ENCODE assay signal across 15 mouse cellular contexts in the genomic region with DNA sequence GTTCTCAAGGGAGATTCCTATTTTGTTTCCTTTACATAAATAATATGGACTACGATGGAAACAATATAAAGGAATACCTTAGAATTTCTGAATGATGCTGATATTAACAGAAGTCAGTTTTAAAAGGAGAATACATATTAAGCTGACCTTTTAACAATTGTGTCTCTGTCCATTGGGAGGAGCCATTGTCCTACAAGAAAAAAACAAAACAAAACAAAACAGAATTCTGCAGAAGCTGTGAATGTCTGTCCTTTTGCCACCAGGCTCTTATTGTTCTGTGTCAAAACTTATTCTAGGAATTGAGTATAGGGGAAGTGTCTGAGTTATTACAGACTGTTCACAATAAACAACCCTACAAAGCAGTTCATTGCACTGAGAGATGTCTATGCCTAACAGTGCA.
DNase-seq lines count a peak whose midpoint lies in the region; ATAC-seq and TF ChIP-seq lines count a peak whose summit lies in the region.
"Had no signal": no experiment of that assay in that cellular context is flagged by ENCODE, and none has a peak within 500 bp of the region (broad histone marks: within the 10 kb centered on the region; RNA-seq: fewer than 3 reads in every experiment).

No protein-coding gene starts in this region.

- 59% methylated on average over 1 of the region's 1 CpGs for WGBS in kidney, postnatal 0 days

- no peak overlapping the region for H3K4me3 ChIP-seq in kidney, postnatal 0 days (replicated peaks; ENCODE audit: low read depth, low read length)
- H3K4me3 ChIP-seq: heart, embryonic 10.5 days had no signal

- no peaks in the 10 kb centered on the region for H3K36me3 ChIP-seq in kidney, postnatal 0 days (ENCODE audit: insufficient read depth, low read length)
- H3K36me3 ChIP-seq: G1E; heart, embryonic 10.5 days had no signal

- no peaks in the 10 kb centered on the region for H3K4me1 ChIP-seq in kidney, postnatal 0 days (replicated peaks; ENCODE audit: insufficient read depth, low read length)
- H3K4me1 ChIP-seq: heart, embryonic 10.5 days had no signal

- H3K9ac ChIP-seq in kidney, postnatal 0 days (ENCODE audit: low read depth, low read length): no peak overlapping the region
- H3K9ac ChIP-seq: liver, embryonic 14.5 days had no signal

- peak; percentile 58; the same call in 1 of the 2 replicates for TF ChIP-seq CTCF in kidney, postnatal 0 days (IDR thresholded peaks at IDR 0.05; ENCODE audit: low read depth)
- no peak for TF ChIP-seq CTCF in brain, embryonic 14.5 days (IDR thresholded peaks at IDR 0.05; ENCODE audit: borderline replicate concordance, extremely low read depth, insufficient read depth, insufficient read length)

- no peaks in the 10 kb centered on the region for H3K9me3 ChIP-seq in kidney, postnatal 0 days (replicated peaks; ENCODE audit: low read length)
- H3K9me3 ChIP-seq: G1E; heart, embryonic 10.5 days had no signal

- no peak for DNase-seq in frontal cortex, postnatal 14 days (ENCODE audit: low spot score in 2 of 2)
- peak; percentile 45 for DNase-seq in kidney, postnatal 0 days (ENCODE audit: low spot score)
- no peak for DNase-seq in kidney, adult 18-20 months
- peak; percentile 19 for DNase-seq in 416B (ENCODE audit: low read depth)
- DNase-seq in brain, embryonic 14.5 days (ENCODE audit: low read depth): peak; percentile 51
- DNase-seq: cerebellum, adult 2 months; right cerebral cortex, postnatal 25 days had no signal

- no peak overlapping the region for H3K27ac ChIP-seq in kidney, postnatal 0 days
- H3K27ac ChIP-seq: heart, embryonic 10.5 days; liver, embryonic 14.5 days; macrophage had no signal

- H3K27me3 ChIP-seq in kidney, postnatal 0 days (ENCODE audit: insufficient read depth, low read length): no peaks in the 10 kb centered on the region

- ATAC-seq in frontal cortex, adult (ENCODE audit: low TSS enrichment): peak; percentile 31; the same call in 1 of the 2 replicates
- no peak for ATAC-seq in kidney, postnatal 0 days (replicated peaks; ENCODE audit: low FRiP score, low read depth)
- ATAC-seq in monocyte, adult 5-6 weeks (replicated peaks; ENCODE audit: insufficient number of reproducible peaks, low FRiP score, low TSS enrichment, poor library complexity, severe bottlenecking): no peak
- no peak; the same call in 1 of the 2 replicates for ATAC-seq in granulocyte monocyte progenitor cell, adult 5-6 weeks (replicated peaks; ENCODE audit: poor library complexity, severe bottlenecking)
- ATAC-seq: activated CD4-positive, CD25-positive, alpha-beta regulatory T cell, adult 4 months had no signal

- TF ChIP-seq POLR2A in brain, embryonic 14.5 days (IDR thresholded peaks at IDR 0.05; ENCODE audit: borderline replicate concordance, extremely low read depth, insufficient read depth, insufficient read length, poor library complexity, severe bottlenecking): no peak

- no peak overlapping the region for H3K4me2 ChIP-seq in kidney, postnatal 0 days (ENCODE audit: low read length)

Comparison
In these comparisons a context has a peak if more than half of its experiments do, and no peak if none do; other contexts are left out.
1. DNase-seq: peak in kidney, postnatal 0 days (single experiment), 416B (single experiment) and brain, embryonic 14.5 days (single experiment); none in frontal cortex, postnatal 14 days (0 of 2) and kidney, adult 18-20 months (single experiment).